Mouse (Mus musculus) liver, adult 2 months (tissue): ENCODE results near the gene Fpgs.

ENCODE experiments used
- CTCF ChIP-seq: fragments of 200-500 bp; IDR thresholded peaks from 2 replicates; pipeline ENCODE4 v1.5.1; 2011; ENCODE audit warnings: low read depth, low read length, control low read depth
- POLR2A ChIP-seq: fragments of 200-500 bp; IDR thresholded peaks from 2 replicates; pipeline ENCODE4 v1.6.1; 2011; ENCODE audit warnings: low read length, control low read depth; ENCODE audit not compliant: insufficient read depth; ENCODE audit errors: extremely low read depth

DNA sequence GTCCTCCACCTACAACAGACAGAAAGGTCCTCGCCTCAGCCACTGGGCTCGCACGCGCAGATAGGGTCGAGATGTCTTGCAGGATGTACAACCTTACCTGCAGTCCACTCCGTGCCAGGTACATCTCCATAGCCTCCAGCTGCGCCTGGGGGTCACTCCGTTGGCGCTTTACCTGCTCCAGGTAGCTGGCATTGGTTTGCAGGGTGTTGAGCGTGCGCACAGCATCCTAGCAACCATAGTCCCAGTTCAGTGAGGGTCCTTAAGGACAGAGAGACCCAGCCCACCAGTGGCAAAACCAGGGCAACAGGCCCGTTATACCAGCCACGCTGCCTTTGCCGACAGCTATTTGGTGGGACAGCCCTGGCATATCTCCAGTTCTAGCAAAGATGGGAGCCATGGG lies 11.4 kb downstream of the Fpgs start:
- TF ChIP-seq CTCF: no peak
- no peak for TF ChIP-seq POLR2A
